Mouse (Mus musculus) lung, postnatal 0 days (tissue): ENCODE measurements around the gene Sbk3. TPM values are rescaled to one million over a fixed set of nuclear protein-coding genes. Genes with fewer than 3 reads are reported as not detected.

Experiments used
- ATAC-seq: fragments of 200-750 bp; cut with Nextera tagmentation; 2 replicates; pipeline ENCODE4 v1.8.0; 2017; ENCODE audit warnings: moderate library complexity
- DNase-seq: peaks from one replicate; pipeline ENCODE4 v3.0.0-alpha.2; 2016; ENCODE audit warnings: low spot score
- H3K27ac ChIP-seq: fragments of 300-500 bp; sonication (generic); 2 replicates; pipeline ENCODE4 v1.5.1; 2014; ENCODE audit warnings: antibody characterized with exemption, mild to moderate bottlenecking, low read length, mixed read lengths
- H3K27me3 ChIP-seq: fragments of 300-500 bp; sonication (generic); replicated peaks from 2 replicates; pipeline ENCODE4 v1.6.1; 2014; ENCODE audit warnings: low read length, mixed read lengths; ENCODE audit not compliant: insufficient read depth
- H3K36me3 ChIP-seq: fragments of 300-500 bp; sonication (generic); 2 replicates; pipeline ENCODE4 v1.6.1; 2014; ENCODE audit warnings: low read length, mixed read lengths; ENCODE audit not compliant: insufficient read depth
- H3K4me1 ChIP-seq: fragments of 300-500 bp; sonication (generic); 2 replicates; pipeline ENCODE4 v1.6.1; 2014; ENCODE audit warnings: antibody characterized with exemption, low read depth, low read length, mixed read lengths; ENCODE audit not compliant: insufficient read depth
- H3K4me2 ChIP-seq: fragments of 300-500 bp; sonication (generic); replicated peaks from 2 replicates; pipeline ENCODE4 v1.6.1; 2014; ENCODE audit warnings: low read depth, mild to moderate bottlenecking, low read length, moderate library complexity, mixed read lengths
- H3K4me3 ChIP-seq: fragments of 300-500 bp; sonication (generic); 2 replicates; pipeline ENCODE4 v1.5.1; 2014; ENCODE audit warnings: low read depth, low read length
- H3K9ac ChIP-seq: fragments of 300-500 bp; sonication (generic); replicated peaks from 2 replicates; pipeline ENCODE4 v1.6.1; 2014; ENCODE audit warnings: low read depth, mild to moderate bottlenecking
- H3K9me3 ChIP-seq: fragments of 300-500 bp; sonication (generic); 2 replicates; pipeline ENCODE4 v1.6.1; 2016; ENCODE audit warnings: low read length, mixed read lengths
- CTCF ChIP-seq: IDR thresholded peaks from 2 replicates; pipeline ENCODE4 v1.5.1; 2016; ENCODE audit warnings: antibody characterized with exemption, mild to moderate bottlenecking
- EP300 ChIP-seq: IDR thresholded peaks from 2 replicates; pipeline ENCODE4 v1.6.1; 2016; ENCODE audit warnings: antibody characterized with exemption, mild to moderate bottlenecking, control low read depth
- WGBS: fragments of 180-500 bp; shearing (Covaris S2); extraction: QIAGEN DNeasy Blood & Tissue Kit; methylation state at CpG from one replicate; pipeline ENCODE4 v1.1.7; 2014; 5-methylcytosine and 5-hydroxymethylcytosine counted together
- polyA plus RNA-seq: library from polyadenylated mRNA; unstranded; fragments of >200 nt; fragmentation: Nextera tagmentation; extraction: Ambion mirVana; gene quantifications from 2 replicates; pipeline ENCODE4 v1.2.1, GENCODE M21; 2015

The Sbk3 gene
- polyA plus RNA-seq, 1 experiment from 2014 or later = 0.37 TPM

DNA sequence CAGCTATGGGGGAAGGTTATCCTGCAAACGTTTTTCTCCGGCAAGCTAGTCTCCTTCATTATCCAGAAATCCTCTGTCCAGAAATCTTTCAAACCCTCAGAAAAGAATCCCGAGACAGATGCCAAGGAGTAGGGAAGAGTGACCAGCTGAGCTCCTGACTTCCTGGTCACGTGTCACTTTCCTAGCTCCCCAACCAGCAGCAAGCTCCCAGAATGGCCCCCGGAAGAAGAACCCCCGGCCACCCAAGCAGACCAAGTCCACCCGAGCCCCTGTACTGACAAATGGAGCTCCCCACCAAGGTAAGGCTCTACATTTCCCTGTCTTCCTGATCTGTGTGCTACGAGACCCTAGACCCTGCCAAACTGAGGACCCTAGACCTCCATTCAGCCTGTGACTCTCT lies 43.3 kb downstream of the Sbk3 start:
- Histone ChIP-seq H3K27me3 (0 out of 2 replicates have a peak, but pooled peaks cover 3% of the 10 kb centered on the region), H3K4me1 (peaks cover 15% of the 10 kb centered on the region), H3K27ac (no peak overlapping the region), H3K4me2 (peak overlapping the region; percentile 28; the same call in 1 of the 2 replicates), H3K9ac (no peak overlapping the region), H3K36me3 (no peaks in the 10 kb centered on the region), H3K4me3 (0 out of 2 replicates have a peak overlapping the region, but pooled peaks have one; percentile 12), H3K9me3 (no peaks in the 10 kb centered on the region)
- peak; percentile 50 for DNase-seq
- WGBS = 34% methylated on average over 8 of the region's 8 CpGs
- ATAC-seq = no peak
- no peak for TF ChIP-seq CTCF
- no peak for TF ChIP-seq EP300

- H3K4me3 ChIP-seq = no peak overlapping the region
- 0 out of 2 replicates have a peak, but pooled peaks cover 3% of the 10 kb centered on the region for H3K27me3 ChIP-seq
- peak overlapping the region; percentile 14; the same call in 1 of the 2 replicates for H3K27ac ChIP-seq
- no peak for TF ChIP-seq EP300
- TF ChIP-seq CTCF = no peak
- peaks cover 19% of the 10 kb centered on the region for H3K4me1 ChIP-seq
- WGBS = 75% methylated on average over 16 of the region's 16 CpGs
- H3K4me2 ChIP-seq = no peak overlapping the region
- no peaks in the 10 kb centered on the region for H3K36me3 ChIP-seq
- no peak for DNase-seq
- no peaks in the 10 kb centered on the region for H3K9me3 ChIP-seq
- ATAC-seq = no peak
- H3K9ac ChIP-seq = no peak overlapping the region
Observed at GRCm38 (mm10) chr7:4926849-4927248, 44.1 kb downstream of the Sbk3 start.

- ATAC-seq (peak; percentile 68), DNase-seq (peak; percentile 76)
- H3K36me3 ChIP-seq = 0 out of 2 replicates have a peak, but pooled peaks cover under 1% of the 10 kb centered on the region
- peak within 1 kb of the TSS; percentile 78 for H3K27ac ChIP-seq
- H3K9ac ChIP-seq = no peak within 1 kb of the TSS
- TF ChIP-seq CTCF = no peak
- no peak for TF ChIP-seq EP300
- H3K4me3 ChIP-seq = no peak within 1 kb of the TSS
- 0 out of 2 replicates have a peak, but pooled peaks cover 3% of the 10 kb centered on the region for H3K27me3 ChIP-seq
- no peaks in the 10 kb centered on the region for H3K9me3 ChIP-seq
- H3K4me1 ChIP-seq = peaks cover 19% of the 10 kb centered on the region
- H3K4me2 ChIP-seq = peak within 1 kb of the TSS; percentile 48; the same call in 1 of the 2 replicates
- WGBS = 11% methylated on average over 5 of the region's 6 CpGs
Observed at GRCm38 (mm10) chr7:4925441-4926381, 45.3 kb downstream of the Sbk3 start, which contains the start of gene Ssc5d. Ssc5d (plus strand) TSS chr7:4925785.

GRCm38 (mm10) chr7:4924891-4925301 lies 46.1 kb downstream of the Sbk3 start:
- no peak overlapping the region for H3K4me3 ChIP-seq
- 0 out of 2 replicates have a peak, but pooled peaks cover 3% of the 10 kb centered on the region for H3K27me3 ChIP-seq
- DNase-seq (peak; percentile 96), ATAC-seq (peak; percentile 75)
- WGBS = 0% methylated on average over 2 of the region's 4 CpGs
- peak overlapping the region; percentile 48; the same call in 1 of the 2 replicates for H3K4me2 ChIP-seq
- no peak for TF ChIP-seq CTCF
- no peak for TF ChIP-seq EP300
- peak overlapping the region; percentile 78 for H3K27ac ChIP-seq
- no peaks in the 10 kb centered on the region for H3K9me3 ChIP-seq
- H3K4me1 ChIP-seq = peaks cover 19% of the 10 kb centered on the region
- H3K9ac ChIP-seq = no peak overlapping the region
- peaks cover 8% of the 10 kb centered on the region for H3K36me3 ChIP-seq

- Histone ChIP-seq H3K36me3 (peaks cover 13% of the 10 kb centered on the region), H3K27me3 (0 out of 2 replicates have a peak, but pooled peaks cover 3% of the 10 kb centered on the region), H3K4me2 (peak overlapping the region; percentile 48), H3K9ac (no peak overlapping the region), H3K4me1 (peaks cover 19% of the 10 kb centered on the region), H3K9me3 (no peaks in the 10 kb centered on the region), H3K27ac (peak overlapping the region; percentile 70), H3K4me3 (no peak overlapping the region)
- TF ChIP-seq CTCF (peak; percentile 17; the same call in 1 of the 2 replicates), EP300 (no peak)
- 0 out of 2 replicates have a peak, but pooled peaks have one; percentile 3 for ATAC-seq
- peak; percentile 48 for DNase-seq
- 2% methylated on average over 4 of the region's 4 CpGs for WGBS
Observed at GRCm38 (mm10) chr7:4924483-4924882, 46.5 kb downstream of the Sbk3 start.
